Mouse (Mus musculus) adipocyte (in vitro differentiated cells): ENCODE measurements around the gene Plch2.

ENCODE experiments used
- DNase-seq: peaks from one replicate; pipeline ENCODE4 v3.0.0-alpha.2; 2016; ENCODE audit warnings: low spot score

The Plch2 gene

DNA sequence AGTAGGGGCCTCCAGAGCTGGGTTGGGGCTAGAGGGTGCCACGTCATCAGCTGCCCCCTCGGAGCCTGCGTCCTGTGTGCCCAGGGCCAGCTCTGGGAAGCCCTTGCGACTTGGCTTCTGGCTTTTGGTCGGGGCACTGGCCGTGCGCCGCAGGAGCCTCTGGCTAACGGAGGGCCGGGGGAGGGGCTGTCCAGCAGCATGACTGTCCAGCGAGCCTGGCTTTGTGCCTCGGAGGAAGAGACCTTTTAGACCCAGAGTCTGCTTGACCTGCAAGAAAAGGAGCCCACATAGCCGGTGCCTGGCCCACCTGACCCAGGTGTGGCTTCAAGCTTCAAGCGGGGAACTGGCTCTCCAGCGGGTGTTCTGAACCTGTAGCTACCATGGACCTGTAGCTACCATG lies 69.8 kb downstream of the Plch2 start:
- DNase-seq: no peak

DNA sequence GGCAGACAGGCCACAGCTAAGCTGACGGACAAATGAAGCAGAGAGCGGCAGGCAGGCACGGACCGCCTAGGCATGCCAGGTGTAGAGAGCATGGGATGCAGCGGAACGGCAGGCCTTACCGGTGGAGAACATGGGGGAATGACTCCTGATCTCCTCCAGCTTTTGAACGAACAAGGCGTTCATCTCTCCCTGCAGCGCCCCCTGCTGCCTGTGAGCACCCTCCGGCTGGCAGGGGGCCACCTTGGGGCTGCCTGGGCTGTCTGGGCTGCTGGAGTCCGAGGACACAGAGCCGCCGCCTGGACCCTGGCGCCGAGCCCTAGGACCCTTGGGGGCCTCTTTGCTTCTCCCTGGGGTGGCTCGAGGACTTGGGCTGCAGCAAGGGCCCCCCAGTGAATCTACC lies 70.5 kb downstream of the Plch2 start:
- DNase-seq: no peak

DNA sequence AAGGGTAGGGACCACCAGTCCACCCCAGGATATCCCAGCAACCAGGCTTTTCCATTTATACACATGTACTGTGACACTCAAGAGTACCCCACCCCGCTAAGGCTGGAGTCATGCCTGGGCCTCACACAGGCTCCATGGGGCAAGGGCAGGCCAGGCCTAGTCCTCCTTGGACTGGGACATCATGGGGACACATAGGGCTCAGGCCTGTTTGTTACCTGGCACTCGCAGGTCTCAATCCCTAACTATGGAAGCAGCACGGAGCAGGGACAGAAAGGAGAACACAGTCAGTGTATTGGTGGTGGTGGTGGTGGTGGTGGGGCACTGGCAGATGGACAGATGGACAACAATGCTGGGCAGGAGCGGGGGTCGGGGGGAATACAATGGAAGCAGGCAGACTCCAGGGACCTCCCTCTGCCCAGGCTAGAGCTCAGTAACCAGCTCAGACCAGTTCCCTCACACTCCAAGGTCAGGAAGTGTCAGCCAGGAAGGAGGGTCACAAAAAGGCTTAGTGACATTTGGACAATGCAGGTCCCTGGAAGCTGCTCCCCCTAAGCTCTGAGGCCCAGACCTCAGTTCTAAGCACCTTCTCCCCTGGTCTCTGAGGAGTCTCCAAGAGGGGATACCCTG lies 71.3 kb downstream of the Plch2 start:
- no peak for DNase-seq

DNA sequence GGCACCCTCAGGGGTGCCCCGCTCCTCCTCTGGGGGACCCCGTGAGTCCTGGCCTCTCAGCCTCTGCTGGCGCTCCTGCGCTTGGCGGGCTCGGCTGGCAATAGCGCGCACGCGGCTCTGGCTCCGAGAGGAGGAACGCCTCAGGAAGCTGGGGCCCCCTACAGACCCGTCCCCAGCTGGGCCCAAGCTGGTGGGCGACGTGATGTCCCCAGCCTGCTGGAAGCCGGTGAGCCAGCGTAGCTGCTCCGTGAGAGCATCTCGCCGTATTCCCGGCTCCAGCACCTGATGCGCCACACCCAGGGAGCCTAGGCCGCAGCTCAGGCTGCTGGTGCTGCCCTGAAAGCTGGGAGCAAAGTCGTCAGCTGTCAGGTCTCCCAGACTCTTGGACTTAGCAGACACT lies 72.8 kb downstream of the Plch2 start:
- no peak for DNase-seq

DNA sequence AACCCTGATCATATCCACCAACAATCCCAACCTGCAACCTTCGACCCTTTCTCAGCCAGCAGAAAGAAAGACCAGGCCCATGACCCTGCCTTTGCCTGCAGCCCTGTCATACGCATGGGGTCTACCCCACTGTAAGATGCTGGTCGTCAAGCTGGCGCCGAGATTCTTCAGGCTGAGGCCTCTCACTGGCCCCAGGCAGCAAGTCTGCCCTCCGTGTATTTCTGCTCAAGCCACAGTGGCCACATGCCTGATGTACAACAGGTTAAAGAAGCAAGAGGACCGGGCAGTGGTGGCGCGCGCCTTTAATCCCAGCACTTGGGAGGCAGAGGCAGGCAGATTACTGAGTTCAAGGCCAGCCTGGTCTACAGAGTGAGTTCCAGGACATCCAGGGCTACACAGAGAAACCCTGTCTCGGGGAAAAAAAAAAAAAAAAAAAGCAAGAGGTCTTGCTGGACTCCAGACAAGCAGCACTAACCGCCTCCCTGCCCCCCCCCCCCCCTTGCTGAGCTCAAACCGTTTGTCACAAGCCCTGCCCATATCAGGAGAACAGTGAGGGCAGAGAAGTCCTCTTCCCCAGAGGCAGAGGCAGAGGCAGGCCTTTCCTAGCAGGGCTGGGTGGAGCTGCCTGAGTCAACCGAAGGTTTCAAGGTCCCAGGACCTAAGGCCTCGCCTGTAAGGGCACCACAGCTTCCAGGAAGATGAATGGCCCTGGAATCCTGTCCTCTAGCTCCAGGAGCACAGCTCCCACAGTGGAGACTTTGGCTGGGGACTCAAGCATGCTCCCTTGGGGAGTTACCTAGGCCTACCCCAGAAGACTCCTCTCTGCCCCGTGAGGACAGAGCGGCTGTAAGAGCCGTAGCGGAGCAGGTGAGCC lies 74.1 kb downstream of the Plch2 start:
- DNase-seq: peak; percentile 46

DNA sequence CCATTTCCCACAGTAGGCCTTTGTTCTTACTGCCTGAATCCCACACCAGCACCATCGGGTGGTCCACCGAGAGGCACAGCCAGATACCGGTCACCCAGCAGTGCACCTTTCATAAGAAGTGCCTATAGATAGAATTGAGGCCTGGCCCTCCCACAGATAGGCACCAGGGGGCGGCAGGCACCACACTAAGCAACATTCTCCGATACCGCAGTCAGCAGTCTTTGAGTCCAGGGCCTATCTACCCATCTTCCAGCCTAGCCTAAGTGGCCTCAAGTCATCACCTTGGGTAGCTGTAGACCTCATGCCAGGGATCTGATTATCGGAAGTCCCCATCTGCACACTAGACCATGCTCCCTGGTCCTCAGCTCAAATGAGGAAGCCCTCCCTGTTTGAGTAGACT lies 75.1 kb downstream of the Plch2 start:
- DNase-seq: no peak

DNA sequence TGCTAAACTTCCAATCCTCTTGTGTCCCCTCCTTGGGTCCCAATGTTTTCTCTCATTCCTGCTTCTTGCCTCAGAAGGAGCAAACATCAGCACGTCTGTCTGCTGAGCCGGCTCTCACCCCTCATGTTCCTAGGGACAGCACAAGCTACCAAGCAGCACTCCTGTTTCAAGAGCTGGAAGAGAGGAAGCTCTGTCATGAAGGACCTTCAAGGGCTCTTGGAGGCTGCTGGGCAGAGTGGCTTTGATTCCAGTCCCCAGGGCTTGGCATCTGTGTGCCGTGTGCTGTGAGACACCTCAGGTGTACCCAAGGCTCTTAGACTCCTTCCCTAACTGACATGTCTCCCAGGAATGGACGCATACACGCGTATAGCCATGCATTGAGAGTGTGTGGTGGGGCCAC lies 75.5 kb downstream of the Plch2 start:
- DNase-seq: no peak

DNA sequence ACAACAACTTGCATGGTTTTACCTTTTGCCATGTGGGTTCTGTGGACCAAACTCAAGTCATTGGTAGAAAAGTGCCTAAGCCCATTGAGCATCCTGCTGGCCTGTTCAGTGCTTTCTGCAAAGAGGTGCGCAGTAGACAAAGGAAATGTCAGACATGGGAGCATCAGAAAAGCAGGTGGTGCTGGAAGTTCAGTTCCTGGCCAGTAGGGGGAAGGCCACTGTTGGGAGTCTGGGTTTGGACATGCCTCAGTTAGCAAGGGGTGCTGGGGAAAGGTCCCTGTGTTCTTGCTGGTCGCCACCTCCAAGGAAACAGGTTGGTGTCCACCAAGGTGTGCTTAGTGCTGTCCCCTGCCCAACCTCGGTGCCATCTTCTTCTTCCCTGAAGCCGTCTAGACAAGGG lies 76.5 kb downstream of the Plch2 start:
- no peak for DNase-seq

DNA sequence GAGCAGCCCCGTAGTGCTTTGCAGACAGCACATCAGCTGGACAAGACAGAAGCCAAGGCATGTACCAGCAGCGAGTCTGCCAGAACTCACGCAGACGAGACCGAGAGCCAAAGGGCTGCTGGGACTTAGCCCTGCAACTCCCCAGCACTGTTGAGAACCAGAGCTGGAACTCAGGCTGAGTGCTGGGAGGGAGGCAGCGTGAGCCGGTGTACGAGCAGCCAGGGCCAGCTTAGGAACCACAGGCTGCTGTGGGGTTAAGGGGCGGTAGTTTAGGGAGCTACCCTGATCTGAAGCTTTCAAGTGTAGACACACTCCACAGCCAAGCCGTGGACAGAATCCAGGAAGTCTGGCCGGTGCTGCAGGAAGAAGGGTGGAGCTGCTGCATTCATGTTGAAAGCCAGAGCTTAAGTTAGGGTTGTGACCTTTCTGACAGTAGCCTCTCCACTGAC lies 82.4 kb downstream of the Plch2 start:
- peak; percentile 40 for DNase-seq

DNA sequence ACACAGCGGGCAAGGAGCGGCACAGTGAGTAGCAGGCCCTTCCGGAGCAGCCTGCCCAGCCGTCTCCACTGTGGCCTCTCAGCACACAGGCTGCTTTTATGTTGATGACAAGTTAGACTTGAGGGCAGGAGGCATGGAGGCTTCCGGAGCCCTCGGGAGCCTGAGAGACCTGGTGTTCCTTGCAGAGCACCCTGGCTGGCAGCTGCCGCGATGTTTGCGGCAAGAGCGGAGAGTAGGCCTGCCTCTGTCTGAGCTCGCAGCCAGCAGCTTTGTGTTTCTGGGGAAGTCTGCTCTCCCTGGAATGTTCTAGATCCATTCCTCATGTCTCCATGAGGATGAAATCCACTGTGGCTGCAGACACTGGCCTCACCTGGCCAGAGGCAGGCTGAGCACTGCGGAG lies 84.0 kb downstream of the Plch2 start:
- DNase-seq: no peak

DNA sequence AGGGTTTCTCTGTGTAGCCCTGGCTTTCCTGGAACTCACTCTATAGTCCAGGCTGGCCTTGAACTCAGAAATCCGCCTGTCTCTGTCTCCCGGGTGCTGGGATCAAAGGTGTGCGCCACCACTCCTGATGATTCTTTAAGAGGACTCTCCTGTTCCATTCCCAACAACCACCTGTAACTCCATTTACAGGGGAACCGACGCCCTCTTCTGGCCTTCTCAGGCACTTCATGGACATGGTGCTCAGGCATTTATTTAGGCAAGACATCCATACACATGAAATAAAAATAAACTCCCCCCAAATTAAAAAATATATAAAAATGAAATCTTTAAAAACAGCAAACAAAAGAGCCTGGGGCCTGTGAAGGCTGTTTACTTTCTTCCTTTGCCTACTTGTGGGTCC lies 89.4 kb downstream of the Plch2 start:
- peak; percentile 41 for DNase-seq

DNA sequence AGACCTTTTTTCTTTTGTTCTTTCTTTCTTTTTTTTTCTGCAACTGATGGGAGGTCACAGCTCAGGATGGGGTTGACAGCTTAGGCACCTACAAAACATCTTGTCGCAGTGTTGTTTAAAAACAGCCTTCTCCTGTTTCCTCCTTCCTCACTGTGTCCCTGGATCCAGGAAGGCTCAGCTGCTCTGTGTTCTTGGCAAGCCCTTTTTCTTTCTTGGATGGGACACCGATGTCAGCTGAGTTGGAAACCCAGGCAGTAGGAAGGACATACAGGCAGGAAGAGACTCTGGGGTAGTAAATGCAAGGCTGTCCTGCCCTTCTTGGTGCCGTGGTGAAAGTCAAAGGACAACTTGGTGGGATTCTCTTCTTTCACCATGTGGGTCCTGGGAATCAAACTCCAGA lies 90.7 kb downstream of the Plch2 start:
- DNase-seq: no peak

DNA sequence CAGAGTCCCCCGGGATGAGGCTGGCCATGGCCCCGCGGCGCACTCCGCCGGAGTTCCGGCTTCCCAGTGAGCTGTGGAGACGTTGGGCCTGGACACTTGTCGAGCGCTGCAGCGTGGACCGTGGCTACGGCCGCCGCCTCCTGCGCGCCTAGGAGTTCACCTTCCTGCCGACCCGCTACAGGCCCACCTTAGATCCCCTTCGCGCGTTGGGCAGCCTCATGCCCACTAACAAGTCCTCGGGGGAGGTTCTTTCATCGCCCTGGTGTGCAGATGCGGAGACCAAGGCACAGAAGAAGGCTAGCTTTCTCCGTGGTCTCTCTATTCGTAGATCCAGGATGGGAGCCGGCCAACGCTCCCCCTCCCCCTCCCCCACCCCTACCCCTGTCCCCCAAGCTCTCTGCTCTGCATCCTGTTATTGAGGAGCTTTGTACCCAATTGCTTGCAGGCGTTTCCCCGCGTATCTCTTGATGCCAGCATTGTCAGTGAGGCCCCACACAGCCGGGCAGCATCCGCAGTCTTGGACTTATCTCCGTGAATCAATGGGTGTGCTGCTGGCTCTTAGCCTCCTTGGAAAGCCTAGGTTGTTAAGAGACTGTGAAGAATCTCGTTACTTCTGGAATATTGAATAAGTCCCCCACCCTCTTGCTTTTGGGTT lies 91.9 kb downstream of the Plch2 start:
- no peak for DNase-seq

DNA sequence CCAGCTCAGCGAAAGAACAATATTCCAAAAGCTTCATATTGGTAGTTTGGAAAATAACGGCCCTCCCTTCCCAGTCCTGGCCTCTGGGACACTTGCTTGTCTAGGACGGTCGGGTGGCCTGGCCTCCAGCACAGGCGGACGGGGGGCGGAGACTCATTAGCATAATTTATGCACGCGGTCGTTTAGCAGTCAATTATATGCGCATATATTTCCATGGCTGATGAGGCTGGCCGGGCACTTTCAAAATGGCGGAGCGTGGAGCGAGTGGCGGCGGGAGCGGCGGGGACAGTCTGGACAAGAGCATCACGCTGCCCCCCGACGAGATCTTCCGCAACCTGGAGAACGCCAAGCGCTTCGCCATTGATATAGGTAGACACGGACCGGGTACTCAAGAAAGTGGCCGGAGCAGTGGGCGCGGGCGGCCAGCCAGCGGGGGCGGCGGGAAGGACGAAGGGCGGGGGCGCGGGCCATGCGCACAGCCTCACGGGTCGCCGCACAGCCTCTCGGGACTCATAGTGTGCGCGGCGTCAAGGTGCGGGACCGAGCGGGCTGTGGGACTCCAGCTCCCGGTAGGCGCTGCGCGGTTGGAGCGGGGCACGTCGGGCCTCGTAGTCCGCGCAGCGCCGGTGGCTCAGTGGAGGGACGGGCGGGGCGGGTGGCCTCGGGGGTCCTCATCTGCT lies 92.5 kb downstream of the Plch2 start, which contains the start of gene Pank4:
Gene Pank4, plus strand, starts transcription at position 223 of the 680 bp plus-strand sequence.
- DNase-seq: peak; percentile 91

DNA sequence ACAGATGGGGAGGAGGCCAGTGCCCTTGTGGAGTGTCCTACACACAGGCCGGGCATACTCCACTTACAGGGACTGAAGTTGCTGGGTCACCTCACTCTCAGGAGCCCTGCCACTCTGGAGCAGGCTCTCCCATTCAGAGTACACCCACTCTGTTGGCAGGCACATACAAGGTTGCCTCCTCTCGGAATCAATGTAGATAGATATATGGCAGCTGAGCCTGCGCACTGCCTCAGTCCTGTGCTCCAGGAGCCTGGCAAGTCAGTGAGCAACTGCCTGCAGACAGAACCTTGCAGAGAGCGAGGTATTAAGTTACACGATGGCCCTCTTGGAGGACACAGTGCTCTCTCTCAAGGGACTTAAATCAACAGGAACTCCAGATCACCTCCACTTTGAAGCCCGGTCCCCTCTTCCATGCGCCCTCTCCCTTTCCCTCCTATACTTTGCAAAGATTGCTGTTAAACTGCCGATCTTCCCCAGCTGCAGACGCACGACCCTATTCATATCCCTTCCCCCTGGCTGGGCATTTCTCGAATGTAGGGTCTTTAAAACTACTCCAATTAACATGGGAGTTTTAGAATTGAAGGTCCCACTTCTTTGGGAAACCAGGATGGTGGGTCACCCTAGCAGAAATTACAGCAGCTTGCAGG lies 93.3 kb downstream of the Plch2 start:
- no peak for DNase-seq

DNA sequence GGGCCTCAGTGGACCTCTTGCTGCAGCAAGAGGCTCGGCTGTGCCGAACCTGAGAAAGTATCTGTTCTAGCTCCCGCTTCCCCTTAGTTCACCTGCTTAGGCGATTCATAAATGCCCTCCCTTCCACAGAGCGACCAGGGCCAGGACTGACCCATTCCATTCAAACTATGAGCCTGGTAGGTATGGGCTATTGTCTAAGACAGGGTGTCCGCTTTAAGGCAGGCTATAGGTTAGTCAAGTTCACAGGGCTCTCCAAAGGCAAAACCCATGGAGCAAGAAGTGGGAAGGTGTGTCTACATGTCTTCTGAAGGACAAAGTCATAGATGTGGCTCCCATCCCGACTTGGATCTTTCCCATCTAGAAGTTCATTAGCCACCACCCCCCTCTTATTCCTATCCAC lies 93.9 kb downstream of the Plch2 start:
- DNase-seq: no peak

DNA sequence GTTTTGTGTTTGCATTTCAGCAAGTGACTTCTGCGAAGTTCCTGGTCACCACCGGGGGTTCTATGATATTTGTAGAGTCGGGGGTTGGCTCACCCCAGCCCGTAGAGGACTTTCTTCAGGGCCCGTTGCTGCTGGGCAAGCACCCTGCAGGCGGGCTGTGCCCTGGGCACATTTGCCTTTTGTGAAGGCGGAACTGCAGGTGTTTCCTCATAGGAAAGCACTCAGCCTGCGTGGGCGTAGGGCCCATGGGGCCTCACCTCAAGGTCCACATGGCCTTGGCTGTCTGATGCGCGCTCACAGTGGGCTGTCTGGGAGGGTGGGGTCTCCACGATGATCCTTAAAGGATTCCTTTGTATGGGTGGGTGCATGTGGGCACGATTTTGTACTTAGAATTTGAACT lies 94.7 kb downstream of the Plch2 start:
- DNase-seq: no peak

DNA sequence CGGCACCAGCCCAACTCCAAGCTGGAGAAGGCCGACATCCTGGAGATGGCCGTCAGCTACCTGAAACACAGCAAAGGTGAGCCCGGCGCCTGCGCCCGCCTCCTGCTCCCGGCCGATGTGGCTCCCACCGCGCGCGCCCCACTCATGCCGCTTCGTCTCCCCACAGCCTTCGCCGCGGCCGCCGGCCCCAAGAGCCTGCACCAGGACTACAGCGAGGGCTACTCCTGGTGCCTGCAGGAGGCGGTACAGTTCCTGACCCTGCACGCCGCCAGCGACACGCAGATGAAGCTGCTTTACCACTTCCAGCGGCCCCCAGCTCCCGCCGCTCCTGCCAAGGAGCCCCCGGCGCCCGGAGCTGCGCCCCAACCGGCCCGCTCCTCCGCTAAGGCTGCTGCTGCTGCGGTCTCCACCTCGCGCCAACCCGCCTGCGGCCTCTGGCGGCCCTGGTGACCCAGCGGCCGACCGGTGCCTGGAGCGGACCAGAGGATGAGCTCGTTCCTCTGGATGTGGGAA lies 95.3 kb downstream of the Plch2 start:
- DNase-seq: no peak

DNA sequence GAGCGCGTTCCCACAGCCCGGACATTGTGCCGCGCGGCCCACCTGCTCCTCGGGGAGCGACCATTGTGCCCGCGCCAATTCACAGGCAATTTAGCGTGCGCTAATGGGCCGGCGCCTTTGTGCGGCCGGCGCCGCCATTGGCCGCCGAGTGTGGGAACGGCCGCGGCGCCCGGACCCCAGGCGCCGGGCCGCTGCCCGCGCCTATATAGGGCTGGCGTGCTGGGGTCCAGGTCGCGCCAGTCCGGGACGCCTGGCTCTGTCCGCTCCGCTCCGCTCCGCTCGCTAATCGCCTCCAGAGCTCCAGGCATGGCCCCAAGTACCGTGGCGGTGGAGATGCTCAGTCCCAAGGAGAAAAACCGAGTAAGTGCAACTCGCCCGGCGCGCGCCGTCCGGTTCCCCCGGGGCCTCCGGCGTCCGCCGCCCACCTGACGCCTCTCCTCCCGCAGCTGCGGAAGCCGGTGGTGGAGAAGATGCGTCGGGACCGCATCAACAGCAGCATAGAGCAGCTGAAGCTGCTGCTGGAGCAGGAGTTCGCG lies 95.8 kb downstream of the Plch2 start, which contains the start of gene Hes5:
Gene Hes5, plus strand, starts transcription at position 234 of the 536 bp plus-strand sequence.
- DNase-seq: no peak

DNA sequence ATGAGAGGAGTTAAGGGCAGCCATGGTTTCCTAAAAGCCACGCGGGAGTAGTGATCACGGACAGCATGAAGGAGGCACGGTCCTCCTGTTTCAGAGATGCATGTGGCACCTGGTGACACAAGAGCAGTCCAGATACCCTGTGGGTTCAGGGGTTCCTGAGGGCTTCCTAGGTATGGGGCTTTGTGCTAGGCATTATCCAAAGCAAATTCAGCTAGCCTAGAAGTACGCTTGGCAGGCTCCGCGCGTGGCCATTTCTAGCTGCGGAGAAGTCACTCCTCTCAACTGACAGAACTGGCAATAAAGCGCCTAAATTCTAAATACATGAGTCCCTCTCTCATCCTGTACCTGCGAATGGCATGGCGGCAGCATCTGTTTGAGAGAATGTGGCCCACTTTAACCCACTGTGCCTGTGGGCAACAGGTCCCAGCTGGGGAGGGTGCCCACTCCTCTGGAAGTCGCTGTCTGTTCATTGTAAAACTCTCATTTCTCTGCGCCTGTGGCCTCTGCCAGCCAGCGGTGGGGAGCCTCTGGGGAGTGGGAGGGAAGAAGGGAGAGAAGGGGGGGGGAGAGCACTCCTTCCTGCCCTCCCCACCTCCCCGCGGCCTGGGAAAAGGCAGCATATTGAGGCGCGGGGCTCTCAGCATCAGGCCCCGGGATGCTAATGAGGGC lies 96.4 kb downstream of the Plch2 start:
- DNase-seq: no peak

DNA sequence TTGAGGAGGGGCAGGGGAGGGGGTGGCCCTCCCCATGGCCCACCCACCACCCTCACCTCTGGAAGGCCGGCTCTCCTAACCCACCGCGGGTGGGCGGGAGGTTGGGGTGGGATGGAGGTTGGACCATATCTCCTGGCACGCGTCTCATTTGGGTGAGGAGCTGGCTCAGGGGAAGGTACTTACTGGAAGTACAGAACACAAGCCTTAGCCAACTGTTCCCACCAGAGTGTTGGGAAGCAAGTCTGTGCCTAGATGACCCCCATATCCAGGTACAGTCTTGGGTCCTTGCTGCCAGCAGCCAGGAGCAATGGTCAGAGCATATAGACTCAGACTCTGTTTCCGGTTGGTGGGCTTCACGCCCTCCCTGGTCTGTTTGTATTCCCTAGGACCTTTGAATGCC lies 98.0 kb downstream of the Plch2 start:
- DNase-seq: no peak
